Mouse (Mus musculus) heart, embryonic 12.5 days (tissue): ENCODE measurements around the gene Zfp282. TPM values are rescaled to one million over a fixed set of nuclear protein-coding genes. Genes with fewer than 3 reads are reported as not detected.
"Not testable (repeated sequence)": the region's sequence is repeated elsewhere in the genome, so short reads cannot be mapped to it uniquely, and the experiment has no call there.

ENCODE experiments used
- ATAC-seq: fragments of 200-750 bp; cut with Nextera tagmentation; 2 replicates; pipeline ENCODE4 v1.8.0; 2017; ENCODE audit warnings: moderate TSS enrichment, moderate library complexity; ENCODE audit not compliant: insufficient number of reproducible peaks, low FRiP score
- H3K27ac ChIP-seq: fragments of 300-500 bp; sonication (generic); 2 replicates; pipeline ENCODE4 v1.5.1; 2016; ENCODE audit warnings: mild to moderate bottlenecking, moderate library complexity; ENCODE audit not compliant: poor library complexity, severe bottlenecking
- H3K27me3 ChIP-seq: fragments of 300-500 bp; sonication (generic); replicated peaks from 2 replicates; pipeline ENCODE4 v1.6.1; 2016; ENCODE audit warnings: mild to moderate bottlenecking, moderate library complexity
- H3K36me3 ChIP-seq: fragments of 300-500 bp; sonication (generic); 2 replicates; pipeline ENCODE4 v1.6.1; 2016; ENCODE audit warnings: mild to moderate bottlenecking, moderate library complexity
- H3K4me1 ChIP-seq: fragments of 300-500 bp; sonication (generic); replicated peaks from 2 replicates; pipeline ENCODE4 v1.6.1; 2016; ENCODE audit warnings: mild to moderate bottlenecking
- H3K4me2 ChIP-seq: fragments of 300-500 bp; sonication (generic); 2 replicates; pipeline ENCODE4 v1.6.1; 2016; ENCODE audit warnings: mild to moderate bottlenecking, moderate library complexity
- H3K4me3 ChIP-seq: fragments of 300-500 bp; sonication (generic); 2 replicates; pipeline ENCODE4 v1.5.1; 2016; ENCODE audit warnings: mild to moderate bottlenecking
- H3K9ac ChIP-seq: fragments of 300-500 bp; sonication (generic); 2 replicates; pipeline ENCODE4 v1.6.1; 2016; ENCODE audit warnings: mild to moderate bottlenecking, moderate library complexity
- H3K9me3 ChIP-seq: fragments of 300-500 bp; sonication (generic); replicated peaks from 2 replicates; pipeline ENCODE4 v1.6.1; 2016; ENCODE audit warnings: mild to moderate bottlenecking, moderate library complexity
- WGBS: fragments of 180-500 bp; shearing (Covaris S2); methylation state at CpG from one replicate; pipeline ENCODE4 v1.1.7; 2016; 5-methylcytosine and 5-hydroxymethylcytosine counted together
- polyA plus RNA-seq: library from polyadenylated mRNA; unstranded; fragments of >200 nt; fragmentation: Nextera tagmentation; extraction: Ambion mirVana; gene quantifications from 2 replicates; pipeline ENCODE4 v1.2.1, GENCODE M21; 2016

Gene Zfp282
- polyA plus RNA-seq, 1 experiment from 2014 or later: 10.3 TPM

DNA sequence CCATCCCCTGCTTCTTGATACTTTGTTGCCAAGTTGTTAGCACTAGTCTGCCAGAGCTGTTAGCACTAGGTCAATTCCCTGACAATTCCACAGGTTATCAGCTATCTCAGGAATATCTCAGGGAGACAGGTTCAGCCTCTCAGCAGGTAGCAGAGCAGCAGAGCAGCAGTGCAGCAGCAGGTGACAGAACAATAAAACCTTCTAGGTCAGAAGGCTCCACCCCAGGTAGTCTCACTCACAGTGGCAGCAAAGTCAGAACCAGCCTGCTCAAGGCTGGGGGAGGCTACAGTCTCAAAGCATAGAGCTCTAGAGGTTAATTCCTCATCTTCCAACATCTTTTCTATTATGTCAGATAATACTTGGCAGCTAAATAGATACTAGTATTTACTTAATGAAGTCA is 31.2 kb upstream of the Zfp282 start:
- H3K9me3 ChIP-seq: no peaks in the 10 kb centered on the region
- H3K4me1 ChIP-seq: no peaks in the 10 kb centered on the region

DNA sequence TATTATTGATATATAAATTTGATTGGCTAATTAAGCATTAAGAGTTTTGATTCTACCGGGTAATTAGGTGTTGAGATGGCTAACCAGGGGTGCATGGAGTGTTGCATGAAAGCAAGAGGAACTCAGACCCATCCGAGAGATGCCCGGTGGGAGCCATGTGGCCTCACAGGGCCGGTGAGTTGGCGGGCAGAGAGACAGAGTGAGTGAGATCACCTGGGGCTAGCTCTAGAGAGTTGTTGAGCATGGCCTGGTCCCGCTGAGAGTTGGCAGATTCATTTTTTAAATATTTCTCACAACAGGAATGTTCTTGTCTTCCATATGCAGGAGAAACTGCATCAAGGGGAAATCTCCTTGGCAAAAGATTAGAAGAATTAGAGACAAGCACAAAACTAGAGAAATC is 19.8 kb upstream of the Zfp282 start:
- peaks cover 17% of the 10 kb centered on the region for H3K36me3 ChIP-seq
- no peak overlapping the region for H3K27ac ChIP-seq
- H3K4me2 ChIP-seq: no peak overlapping the region
- H3K9me3 ChIP-seq: no peaks in the 10 kb centered on the region
- no peaks in the 10 kb centered on the region for H3K4me1 ChIP-seq
- 92% methylated on average over 6 of the region's 6 CpGs for WGBS
- H3K9ac ChIP-seq: no peak overlapping the region
- H3K4me3 ChIP-seq: no peak overlapping the region
- no peak for ATAC-seq
- H3K27me3 ChIP-seq: no peaks in the 10 kb centered on the region

More for the DNA sequence above, 31.2 kb upstream of the Zfp282 start:
- no peak overlapping the region for H3K4me2 ChIP-seq
- no peaks in the 10 kb centered on the region for H3K27me3 ChIP-seq
- H3K27ac ChIP-seq: no peak overlapping the region
- no peak overlapping the region for H3K4me3 ChIP-seq
- H3K36me3 ChIP-seq: peaks cover under 1% of the 10 kb centered on the region; the same call in 1 of the 2 replicates
- no peak overlapping the region for H3K9ac ChIP-seq
- no peak for ATAC-seq

DNA sequence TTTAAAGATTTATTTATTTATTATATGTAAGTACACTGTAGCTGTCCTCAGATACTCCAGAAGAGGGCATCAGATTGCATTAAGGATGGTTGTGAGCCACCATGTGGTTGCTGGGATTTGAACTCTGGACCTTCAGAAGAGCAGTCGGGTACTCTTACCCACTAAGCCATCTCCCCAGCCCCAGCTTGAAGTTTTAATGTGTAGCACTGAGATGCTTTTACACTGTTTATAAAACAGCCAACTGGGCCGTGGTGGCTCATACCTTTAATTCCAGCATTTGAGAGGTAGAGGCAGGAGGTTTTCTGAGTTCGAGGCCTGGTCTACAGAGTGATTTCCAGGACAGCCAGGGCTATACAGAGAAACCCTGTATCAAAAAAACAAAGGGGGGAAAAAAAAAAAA is 19.3 kb upstream of the Zfp282 start:
- peaks cover 20% of the 10 kb centered on the region for H3K36me3 ChIP-seq
- WGBS: 88% methylated on average over 3 of the region's 3 CpGs
- H3K27me3 ChIP-seq, H3K9ac ChIP-seq, H3K4me2 ChIP-seq, H3K9me3 ChIP-seq, ATAC-seq, H3K4me1 ChIP-seq, H3K27ac ChIP-seq, H3K4me3 ChIP-seq: not testable (repeated sequence)

DNA sequence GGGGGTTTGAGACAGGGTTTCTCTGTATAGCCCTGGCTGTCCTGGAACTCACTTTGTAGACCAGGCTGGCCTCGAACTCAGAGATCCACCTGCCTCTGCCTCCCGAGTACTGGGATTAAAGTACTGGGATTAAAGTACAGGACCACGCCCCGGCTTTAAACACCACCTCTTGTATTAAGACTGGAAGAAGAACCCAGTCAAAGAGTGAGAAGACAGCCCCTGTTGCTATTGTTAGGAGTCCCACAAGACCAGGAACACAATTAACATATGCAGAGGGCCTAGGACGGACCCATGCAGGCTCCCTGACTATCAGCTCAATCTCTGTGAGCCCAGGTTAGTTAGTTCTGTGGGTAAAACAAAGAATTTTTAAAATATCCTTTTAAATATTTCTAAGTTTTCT is 4.7 kb upstream of the Zfp282 start:
- peaks cover 6% of the 10 kb centered on the region for H3K36me3 ChIP-seq
- H3K27ac ChIP-seq: no peak overlapping the region
- no peaks in the 10 kb centered on the region for H3K9me3 ChIP-seq
- no peak overlapping the region for H3K4me3 ChIP-seq
- H3K9ac ChIP-seq: no peak overlapping the region
- H3K27me3 ChIP-seq: no peaks in the 10 kb centered on the region
- no peaks in the 10 kb centered on the region for H3K4me1 ChIP-seq
- no peak overlapping the region for H3K4me2 ChIP-seq
- WGBS: 80% methylated on average over 5 of the region's 5 CpGs
- no peak for ATAC-seq

DNA sequence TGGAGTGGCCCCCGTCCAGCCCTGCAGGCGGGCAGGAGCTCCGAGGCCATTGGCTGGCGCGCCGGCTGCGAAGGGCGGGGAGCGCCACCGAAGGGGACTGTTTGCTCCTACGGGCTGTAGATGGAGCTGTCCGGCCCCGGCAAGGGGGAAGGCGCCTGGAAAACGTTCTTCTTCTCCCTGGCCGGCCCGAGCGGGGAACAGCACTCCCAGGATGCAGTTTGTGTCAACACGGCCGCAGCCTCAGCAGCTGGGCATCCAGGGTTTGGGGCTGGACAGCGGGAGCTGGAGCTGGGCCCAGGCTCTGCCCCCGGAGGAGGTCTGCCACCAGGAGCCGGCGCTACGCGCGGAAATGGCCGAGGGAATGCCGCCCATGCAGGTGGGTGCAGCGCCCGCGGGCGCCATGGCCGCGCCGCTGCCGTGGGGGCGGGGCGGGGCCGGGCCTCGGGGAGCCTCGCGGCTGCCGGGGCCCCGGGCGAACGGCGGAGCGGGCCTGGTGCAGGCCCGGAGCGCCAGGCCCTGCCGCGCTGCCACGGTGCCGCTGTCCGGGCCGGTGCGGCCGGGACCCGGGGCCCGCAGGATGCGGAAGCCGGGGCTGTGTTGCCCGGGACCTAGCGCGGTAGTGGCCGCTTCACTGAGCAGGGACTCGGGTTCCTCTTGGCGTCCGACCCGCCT is 593 bp downstream of the Zfp282 start:
- Histone ChIP-seq H3K4me1 (peaks cover 14% of the 10 kb centered on the region), H3K27ac (peak overlapping the region; percentile 95), H3K36me3 (peaks cover 26% of the 10 kb centered on the region), H3K4me3 (peak overlapping the region; percentile 87), H3K9ac (peak overlapping the region; percentile 91), H3K27me3 (no peaks in the 10 kb centered on the region), H3K9me3 (no peaks in the 10 kb centered on the region), H3K4me2 (peak overlapping the region; percentile 78)
- WGBS: 3% methylated on average over 71 of the region's 71 CpGs
- ATAC-seq: peak; percentile 95

DNA sequence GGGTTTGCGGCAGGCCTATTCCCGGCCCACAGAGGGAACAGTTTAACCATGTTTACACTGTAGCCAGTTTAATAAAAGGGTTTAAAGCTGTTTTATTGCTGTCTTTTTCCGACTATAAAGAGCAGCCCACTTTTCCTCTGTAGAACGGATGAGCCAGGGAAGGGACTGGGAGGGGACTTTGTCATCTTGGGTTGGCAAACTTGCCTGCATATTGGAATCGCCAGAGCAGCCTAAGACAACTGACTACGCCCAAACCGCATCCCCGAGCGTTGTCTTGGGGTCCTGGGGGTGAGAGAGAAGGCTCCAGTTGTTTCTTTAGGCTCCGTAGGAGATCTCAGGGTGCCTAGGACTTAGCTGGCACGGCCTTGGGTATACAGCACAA is 1.1 kb downstream of the Zfp282 start:
- 2% methylated on average over 11 of the region's 11 CpGs for WGBS

DNA sequence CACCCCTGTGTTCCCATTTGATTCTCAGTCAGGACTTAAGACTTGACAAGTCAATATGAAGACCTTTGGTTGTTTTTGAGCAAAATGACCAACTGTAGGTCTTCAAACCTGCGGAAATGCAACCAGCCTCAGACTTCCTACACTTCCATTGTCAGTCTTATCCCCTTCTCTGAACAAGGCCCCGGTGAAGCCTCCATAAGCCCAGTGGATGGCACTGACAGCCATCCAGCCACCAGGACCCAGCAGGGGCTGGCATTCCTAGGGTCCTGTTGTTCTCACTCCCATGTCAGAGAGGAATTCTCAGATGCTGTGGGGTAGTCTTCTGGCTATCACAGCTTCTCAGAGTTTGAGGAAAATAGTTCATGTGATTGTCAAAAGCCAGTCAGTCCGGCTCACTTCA is 1.6 kb downstream of the Zfp282 start:
- H3K36me3 ChIP-seq: peaks cover 36% of the 10 kb centered on the region
- 47% methylated on average over 3 of the region's 3 CpGs for WGBS
- peak overlapping the region; percentile 87 for H3K4me3 ChIP-seq
- H3K4me2 ChIP-seq: peak overlapping the region; percentile 78
- peak overlapping the region; percentile 91 for H3K9ac ChIP-seq
- no peak for ATAC-seq
- H3K27me3 ChIP-seq: no peaks in the 10 kb centered on the region
- H3K4me1 ChIP-seq: peaks cover 14% of the 10 kb centered on the region
- H3K9me3 ChIP-seq: no peaks in the 10 kb centered on the region
- no peak overlapping the region for H3K27ac ChIP-seq

More for the DNA sequence above, 1.1 kb downstream of the Zfp282 start:
- Histone ChIP-seq H3K9me3 (no peaks in the 10 kb centered on the region), H3K27me3 (no peaks in the 10 kb centered on the region), H3K4me1 (peaks cover 14% of the 10 kb centered on the region), H3K27ac (peak overlapping the region; percentile 95), H3K36me3 (peaks cover 31% of the 10 kb centered on the region), H3K9ac (peak overlapping the region; percentile 91), H3K4me3 (peak overlapping the region; percentile 87), H3K4me2 (peak overlapping the region; percentile 78)
- no peak for ATAC-seq

DNA sequence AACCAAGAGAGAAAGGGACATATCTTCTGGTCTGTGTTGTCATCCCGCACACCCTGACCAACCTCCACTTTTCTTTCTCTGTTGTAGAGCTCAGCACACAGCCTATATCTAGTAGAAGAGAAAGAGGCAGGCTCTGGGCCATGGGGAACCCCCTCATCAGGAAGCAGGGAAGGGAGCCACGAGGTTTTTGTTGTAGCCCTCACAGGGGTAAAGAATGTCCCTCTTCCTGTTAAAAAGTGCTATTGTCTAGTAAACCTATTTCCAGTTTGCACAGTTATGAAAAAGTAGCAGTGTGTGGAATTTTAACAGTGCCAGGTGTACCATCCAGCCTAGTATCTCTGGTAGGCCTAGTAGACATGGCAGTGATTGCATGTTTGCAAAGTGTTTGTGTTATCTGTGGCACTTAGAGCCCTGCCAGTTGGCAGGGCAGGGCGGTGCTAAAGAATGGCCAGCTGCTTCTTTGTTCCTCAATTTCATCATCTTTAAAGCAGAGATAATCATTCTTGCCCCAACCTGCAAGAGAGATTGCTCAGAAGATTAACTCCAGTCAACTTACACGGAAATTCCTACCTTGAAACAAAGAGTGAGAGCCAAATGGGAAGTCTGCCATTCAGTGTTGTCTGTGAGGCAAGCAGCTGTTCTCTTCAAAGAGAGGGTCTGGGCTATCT is 2.2 kb downstream of the Zfp282 start:
- 62% methylated on average over 4 of the region's 4 CpGs for WGBS

DNA sequence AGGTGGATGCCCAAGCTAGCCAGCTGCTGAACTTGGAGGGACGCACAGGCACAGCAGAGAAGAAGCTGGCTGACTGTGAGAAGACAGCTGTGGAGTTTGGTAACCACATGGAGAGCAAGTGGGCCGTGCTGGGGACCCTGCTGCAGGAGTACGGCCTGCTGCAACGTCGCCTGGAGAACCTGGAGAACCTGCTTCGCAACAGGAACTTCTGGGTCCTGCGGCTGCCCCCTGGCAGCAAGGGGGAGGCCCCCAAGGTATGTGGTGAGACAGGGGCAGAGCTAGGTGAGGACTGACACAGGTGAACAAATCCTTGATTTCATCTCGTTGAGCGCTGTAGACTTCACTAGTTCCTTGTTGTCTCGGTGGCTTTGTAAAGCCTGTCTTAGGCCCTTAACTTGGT is 3.2 kb downstream of the Zfp282 start:
- H3K9ac ChIP-seq: no peak overlapping the region
- ATAC-seq: no peak
- H3K4me3 ChIP-seq: no peak overlapping the region
- H3K27me3 ChIP-seq: no peaks in the 10 kb centered on the region
- no peak overlapping the region for H3K27ac ChIP-seq
- H3K4me2 ChIP-seq: no peak overlapping the region
- peaks cover 14% of the 10 kb centered on the region for H3K4me1 ChIP-seq
- no peaks in the 10 kb centered on the region for H3K9me3 ChIP-seq
- H3K36me3 ChIP-seq: peaks cover 50% of the 10 kb centered on the region
- 93% methylated on average over 10 of the region's 10 CpGs for WGBS

More for the DNA sequence above, 2.2 kb downstream of the Zfp282 start:
- peaks cover 40% of the 10 kb centered on the region for H3K36me3 ChIP-seq
- no peak overlapping the region for H3K27ac ChIP-seq
- H3K4me1 ChIP-seq: peaks cover 14% of the 10 kb centered on the region
- H3K27me3 ChIP-seq: no peaks in the 10 kb centered on the region
- peak overlapping the region; percentile 91 for H3K9ac ChIP-seq
- peak overlapping the region; percentile 87 for H3K4me3 ChIP-seq
- H3K9me3 ChIP-seq: no peaks in the 10 kb centered on the region
- ATAC-seq: no peak
- peak overlapping the region; percentile 78 for H3K4me2 ChIP-seq

DNA sequence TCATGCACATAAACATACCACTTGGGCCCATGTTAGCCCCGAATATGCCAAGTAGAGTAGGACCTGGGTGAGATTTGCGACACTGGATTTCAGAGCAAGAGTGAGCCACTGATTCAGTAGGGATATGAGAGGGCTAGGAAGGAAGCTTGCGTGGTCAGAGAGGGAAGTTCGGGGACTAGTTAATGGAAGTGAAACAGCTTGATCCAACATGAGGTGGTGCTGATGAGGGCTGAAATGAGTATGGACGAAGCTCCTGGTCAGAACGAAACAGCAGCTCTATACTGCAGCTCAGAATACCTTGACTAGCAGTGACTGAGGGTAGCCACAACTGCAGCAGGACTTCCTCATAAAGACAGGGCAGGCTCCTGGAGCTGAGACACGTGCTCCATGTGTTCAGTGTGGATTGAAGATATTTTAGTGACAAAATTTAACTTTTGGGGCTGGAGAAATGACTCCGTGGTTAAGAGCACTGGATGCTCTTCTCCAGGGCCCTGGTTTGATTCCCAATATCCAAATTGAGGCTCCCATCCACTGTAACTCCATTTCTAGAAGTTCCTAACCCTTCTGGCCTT is 11.9 kb downstream of the Zfp282 start:
- Histone ChIP-seq H3K27me3 (no peaks in the 10 kb centered on the region), H3K4me2 (no peak overlapping the region), H3K9ac (no peak overlapping the region), H3K4me3 (no peak overlapping the region), H3K4me1 (no peaks in the 10 kb centered on the region), H3K36me3 (peaks cover 82% of the 10 kb centered on the region), H3K27ac (no peak overlapping the region), H3K9me3 (no peaks in the 10 kb centered on the region)
- 84% methylated on average over 8 of the region's 8 CpGs for WGBS
- ATAC-seq: no peak

DNA sequence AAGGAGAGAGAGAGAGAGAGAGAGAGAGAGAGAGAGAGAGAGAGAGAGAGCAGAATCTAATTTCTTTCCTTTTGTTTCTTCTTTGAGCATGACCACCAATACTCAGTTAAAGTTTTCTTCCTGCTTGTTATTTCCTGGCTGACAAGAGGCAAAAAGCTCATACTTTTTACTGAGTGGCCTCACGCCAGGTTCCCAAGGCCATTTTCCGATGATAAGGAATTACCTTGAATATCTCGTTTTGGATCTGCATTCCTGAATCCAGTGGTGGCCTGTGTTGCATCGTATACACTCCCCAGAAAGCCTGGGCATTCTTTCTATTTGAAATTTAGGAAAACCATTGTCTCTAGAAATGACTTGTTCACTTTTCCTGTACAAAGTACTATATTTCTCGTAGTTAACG is 22.4 kb downstream of the Zfp282 start:
- peaks cover 65% of the 10 kb centered on the region for H3K36me3 ChIP-seq
- peaks cover 21% of the 10 kb centered on the region for H3K27me3 ChIP-seq
- no peak overlapping the region for H3K9ac ChIP-seq
- ATAC-seq: no peak
- H3K4me1 ChIP-seq: no peaks in the 10 kb centered on the region
- no peak overlapping the region for H3K27ac ChIP-seq
- 89% methylated on average over 6 of the region's 6 CpGs for whole genome bisulfite sequencing
- peaks cover 4% of the 10 kb centered on the region; the same call in 1 of the 2 replicates for H3K9me3 ChIP-seq
- H3K4me3 ChIP-seq: no peak overlapping the region
- no peak overlapping the region for H3K4me2 ChIP-seq
